In genomic region chr5:148633999-148634398, GRCm38 (mm10) we compare ENCODE assay signal across 9 mouse cellular contexts.
DNase-seq lines count a peak whose midpoint lies in the region; ATAC-seq lines count a peak whose summit lies in the region.
"Had no signal": no experiment of that assay in that cellular context is flagged by ENCODE, and none has a peak within 500 bp of the region (broad histone marks: within the 10 kb centered on the region; RNA-seq: fewer than 3 reads in every experiment).

No protein-coding gene starts in this region.

- WGBS in hindbrain, embryonic 15.5 days = 42% methylated on average over 5 of the region's 5 CpGs
- 68% methylated on average over 5 of the region's 5 CpGs for WGBS in hindbrain, embryonic 10.5 days
- 35% methylated on average over 5 of the region's 5 CpGs for WGBS in embryonic facial prominence, embryonic 15.5 days

- 0 out of 2 replicates have a peak, but pooled peaks have one; percentile 14 for ATAC-seq in hindbrain, embryonic 15.5 days (ENCODE audit: low FRiP score, low read depth)
- peak; percentile 32; the same call in 1 of the 2 replicates for ATAC-seq in embryonic facial prominence, embryonic 15.5 days (ENCODE audit: insufficient number of reproducible peaks, low FRiP score, low TSS enrichment, low read depth)
- no peak for ATAC-seq in erythroid progenitor cell, adult 5-6 weeks (replicated peaks; ENCODE audit: low FRiP score, poor library complexity, severe bottlenecking)
- no peak for ATAC-seq in frontal cortex, adult (ENCODE audit: low TSS enrichment)

- no peak overlapping the region for H3K4me2 ChIP-seq in hindbrain, embryonic 15.5 days
- no peak overlapping the region for H3K4me2 ChIP-seq in embryonic facial prominence, embryonic 15.5 days (replicated peaks)

- H3K27ac ChIP-seq in hindbrain, embryonic 15.5 days (replicated peaks) = no peak overlapping the region
- H3K27ac ChIP-seq in hindbrain, embryonic 10.5 days = no peak overlapping the region
- H3K27ac ChIP-seq in embryonic facial prominence, embryonic 15.5 days (replicated peaks) = peak overlapping the region; percentile 51; the same call in 1 of the 2 replicates

- no peak for DNase-seq in hindbrain, embryonic 10.5 days (ENCODE audit: low spot score)
- DNase-seq in B cell, adult 2 months = peak; percentile 17 to 22
- peak; percentile 29 for DNase-seq in lung, postnatal 10 days
- no peak for DNase-seq in gastrocnemius, postnatal 4 days (ENCODE audit: low spot score in 2 of 2)

- no peaks in the 10 kb centered on the region for H3K36me3 ChIP-seq in hindbrain, embryonic 15.5 days
- no peaks in the 10 kb centered on the region for H3K36me3 ChIP-seq in hindbrain, embryonic 10.5 days
- no peaks in the 10 kb centered on the region for H3K36me3 ChIP-seq in embryonic facial prominence, embryonic 15.5 days

- H3K4me1 ChIP-seq in hindbrain, embryonic 15.5 days (replicated peaks) = peaks cover 18% of the 10 kb centered on the region
- H3K4me1 ChIP-seq in hindbrain, embryonic 10.5 days (replicated peaks) = 0 out of 2 replicates have a peak, but pooled peaks cover 6% of the 10 kb centered on the region
- peaks cover 28% of the 10 kb centered on the region for H3K4me1 ChIP-seq in embryonic facial prominence, embryonic 15.5 days
- H3K4me1 ChIP-seq: megakaryocyte, embryonic 14.5 days had no signal

- H3K4me3 ChIP-seq in hindbrain, embryonic 15.5 days = no peak overlapping the region
- no peak overlapping the region for H3K4me3 ChIP-seq in hindbrain, embryonic 10.5 days
- H3K4me3 ChIP-seq in embryonic facial prominence, embryonic 15.5 days (replicated peaks) = no peak overlapping the region
- H3K4me3 ChIP-seq: megakaryocyte, embryonic 14.5 days had no signal

- no peaks in the 10 kb centered on the region for H3K9me3 ChIP-seq in hindbrain, embryonic 15.5 days
- H3K9me3 ChIP-seq in hindbrain, embryonic 10.5 days = no peaks in the 10 kb centered on the region
- no peaks in the 10 kb centered on the region for H3K9me3 ChIP-seq in embryonic facial prominence, embryonic 15.5 days (replicated peaks)

- no peak overlapping the region for H3K9ac ChIP-seq in hindbrain, embryonic 15.5 days
- H3K9ac ChIP-seq in embryonic facial prominence, embryonic 15.5 days = no peak overlapping the region

- H3K27me3 ChIP-seq in hindbrain, embryonic 15.5 days = no peaks in the 10 kb centered on the region
- no peaks in the 10 kb centered on the region for H3K27me3 ChIP-seq in hindbrain, embryonic 10.5 days (ENCODE audit: insufficient read depth, poor library complexity, severe bottlenecking)
- H3K27me3 ChIP-seq in embryonic facial prominence, embryonic 15.5 days = no peaks in the 10 kb centered on the region; the same call in 1 of the 2 replicates

Comparison
In these comparisons a context has a peak if more than half of its experiments do, and no peak if none do; other contexts are left out.
1. ATAC-seq: peak in hindbrain, embryonic 15.5 days (single experiment) and embryonic facial prominence, embryonic 15.5 days (single experiment); none in erythroid progenitor cell, adult 5-6 weeks (single experiment) and frontal cortex, adult (single experiment).
2. DNase-seq: peak in B cell, adult 2 months (2 of 2) and lung, postnatal 10 days (single experiment); none in hindbrain, embryonic 10.5 days (single experiment) and gastrocnemius, postnatal 4 days (0 of 2).